Mouse (Mus musculus) C2C12 (cell line): Measurements from ENCODE around the gene Fars2. TPM values are rescaled to one million over a fixed set of nuclear protein-coding genes. Genes with fewer than 3 reads are reported as not detected.

ENCODE experiments used
- H3K27me3 ChIP-seq: one replicate; pipeline ENCODE4 v1.6.1; 2011; ENCODE audit not compliant: control insufficient read depth, insufficient read depth, insufficient read length
- H3K36me3 ChIP-seq: one replicate; pipeline ENCODE4 v1.6.1; 2011; ENCODE audit not compliant: control insufficient read depth, insufficient read depth
- H3K4me3 ChIP-seq: one replicate; pipeline ENCODE4 v1.5.1; 2011; ENCODE audit warnings: mild to moderate bottlenecking, control low read depth; ENCODE audit not compliant: poor library complexity, insufficient read depth, severe bottlenecking
- H3K79me2 ChIP-seq: one replicate; pipeline ENCODE4 v1.6.1; 2011; ENCODE audit not compliant: control insufficient read depth, insufficient read depth
- H3K79me3 ChIP-seq: one replicate; pipeline ENCODE4 v1.6.1; 2011; ENCODE audit warnings: low read depth, control low read depth
- H3ac ChIP-seq: one replicate; pipeline ENCODE3; 2011; ENCODE audit warnings: low read depth; ENCODE audit not compliant: control insufficient read depth, insufficient read length
- CEBPB ChIP-seq: IDR thresholded peaks from one replicate; pipeline ENCODE4 v1.6.1; 2011; ENCODE audit warnings: low read depth, mild to moderate bottlenecking, control low read depth, moderate library complexity
- CTCF ChIP-seq: IDR thresholded peaks from one replicate; pipeline ENCODE4 v1.5.1; 2011; ENCODE audit not compliant: control insufficient read depth, insufficient read depth, insufficient read length
- FOSL1 ChIP-seq: IDR thresholded peaks from one replicate; pipeline ENCODE4 v1.8.0; 2011; ENCODE audit warnings: mild to moderate bottlenecking, low read length; ENCODE audit not compliant: poor library complexity, insufficient read depth, severe bottlenecking
- MAX ChIP-seq: IDR thresholded peaks from one replicate; pipeline ENCODE4 v1.6.1; 2011; ENCODE audit warnings: mild to moderate bottlenecking, control low read depth
- MYOD1 ChIP-seq: IDR thresholded peaks from one replicate; pipeline ENCODE4 v1.6.1; 2011; ENCODE audit warnings: low read depth; ENCODE audit not compliant: control insufficient read depth, insufficient read length
- MYOG ChIP-seq: IDR thresholded peaks from one replicate; pipeline ENCODE4 v1.6.1; 2011; ENCODE audit not compliant: control insufficient read depth, insufficient read length; ENCODE audit errors: extremely low read depth
- USF1 ChIP-seq: IDR thresholded peaks from one replicate; pipeline ENCODE4 v1.6.1; 2011; ENCODE audit warnings: low read depth, mild to moderate bottlenecking, control low read depth, moderate library complexity
- polyA plus RNA-seq: library from polyadenylated mRNA; unstranded; fragments of >200 nt; fragmentation: generic; extraction: Trizol; gene quantifications from one replicate; pipeline ENCODE4 v1.2.1, GENCODE M21; 2012; ENCODE audit warnings: missing spikeins

Gene Fars2
- polyA plus RNA-seq, 1 experiment, result 25.9 TPM

DNA sequence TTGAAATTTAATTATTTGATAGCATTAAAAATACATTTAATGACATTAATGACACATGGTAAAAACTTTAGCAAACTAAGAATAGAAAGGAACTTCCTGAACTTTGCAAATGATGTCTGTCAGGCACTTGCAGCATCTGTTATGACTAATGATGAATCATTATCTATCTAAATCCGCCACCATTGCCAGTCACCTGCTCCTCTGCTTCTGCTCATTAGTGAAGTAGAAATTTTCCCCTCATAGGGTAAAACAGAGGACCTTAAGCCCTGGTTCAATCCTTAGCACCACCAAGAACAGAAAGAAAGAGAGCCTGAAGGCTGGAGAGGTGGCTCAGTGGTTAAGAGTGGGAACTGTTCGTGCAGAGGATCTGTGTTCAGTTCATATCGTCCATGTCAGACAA, 93.8 kb downstream of the Fars2 start:
- no peaks in the 10 kb centered on the region for H3K79me2 ChIP-seq
- H3ac ChIP-seq, result no peak overlapping the region
- no peaks in the 10 kb centered on the region for H3K36me3 ChIP-seq
- H3K79me3 ChIP-seq, result no peaks in the 10 kb centered on the region
- no peaks in the 10 kb centered on the region for H3K27me3 ChIP-seq
- TF ChIP-seq MAX, result no peak
- no peak for TF ChIP-seq USF1
- no peak for TF ChIP-seq FOSL1
- TF ChIP-seq MYOG, result no peak
- peak; percentile 76 for TF ChIP-seq MYOD1
- peak; percentile 8 for TF ChIP-seq CEBPB
- no peak for TF ChIP-seq CTCF
- H3K4me3 ChIP-seq, result no peak overlapping the region

DNA sequence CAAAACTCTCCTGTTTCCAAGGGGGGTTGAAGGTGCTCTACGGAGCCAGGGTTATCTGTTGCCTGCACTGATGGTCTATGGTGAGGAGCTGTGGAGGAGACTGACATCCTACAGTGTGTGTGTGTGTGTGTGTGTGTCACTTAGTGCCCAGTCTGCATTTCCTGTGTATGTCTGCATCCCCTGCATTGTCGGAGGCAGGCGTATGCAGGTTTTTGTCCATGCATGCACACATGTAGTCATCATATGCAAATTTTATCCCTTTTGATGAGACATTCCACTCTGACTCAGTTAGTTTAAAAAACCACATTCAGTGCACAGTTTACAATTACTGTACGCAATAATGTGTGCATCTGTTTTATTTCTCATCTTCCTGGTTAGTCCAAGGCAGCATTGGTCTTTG, 96.8 kb downstream of the Fars2 start:
- TF ChIP-seq MYOG (no peak), FOSL1 (no peak), USF1 (no peak), CEBPB (no peak), CTCF (no peak), MAX (no peak), MYOD1 (no peak)
- no peaks in the 10 kb centered on the region for H3K79me2 ChIP-seq
- H3K4me3 ChIP-seq, result no peak overlapping the region
- H3ac ChIP-seq, result no peak overlapping the region
- no peaks in the 10 kb centered on the region for H3K36me3 ChIP-seq
- no peaks in the 10 kb centered on the region for H3K27me3 ChIP-seq
- H3K79me3 ChIP-seq, result no peaks in the 10 kb centered on the region

DNA sequence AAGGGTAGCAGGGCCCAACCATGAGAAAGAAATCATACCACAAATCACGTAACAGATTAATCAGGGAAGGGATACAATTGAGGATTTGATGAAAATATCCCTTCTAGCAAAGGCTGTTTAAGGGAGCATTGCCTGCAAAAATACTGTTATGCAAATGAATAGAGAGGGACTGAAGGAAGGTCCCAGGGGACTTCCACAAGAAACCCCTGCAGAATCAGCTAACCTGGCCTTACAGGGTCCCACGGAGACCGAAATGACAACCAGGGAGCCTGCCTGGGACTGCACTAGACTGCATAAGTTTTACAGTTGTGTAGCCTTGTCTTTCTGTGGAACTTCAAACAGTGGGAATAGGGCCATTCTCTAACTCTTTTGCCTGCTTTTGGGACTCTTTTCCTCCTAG, 98.8 kb downstream of the Fars2 start:
- H3K79me3 ChIP-seq, result no peaks in the 10 kb centered on the region
- H3K4me3 ChIP-seq, result no peak overlapping the region
- no peak overlapping the region for H3ac ChIP-seq
- no peaks in the 10 kb centered on the region for H3K79me2 ChIP-seq
- no peaks in the 10 kb centered on the region for H3K27me3 ChIP-seq
- H3K36me3 ChIP-seq, result no peaks in the 10 kb centered on the region
- TF ChIP-seq FOSL1, result no peak
- no peak for TF ChIP-seq MAX
- TF ChIP-seq MYOG, result no peak
- TF ChIP-seq CEBPB, result no peak
- no peak for TF ChIP-seq USF1
- TF ChIP-seq MYOD1, result no peak

- no peaks in the 10 kb centered on the region for H3K79me2 ChIP-seq
- H3K27me3 ChIP-seq, result no peaks in the 10 kb centered on the region
- H3K79me3 ChIP-seq, result no peaks in the 10 kb centered on the region
- TF ChIP-seq FOSL1 (no peak), CTCF (no peak), MAX (no peak), MYOG (no peak), USF1 (no peak), CEBPB (no peak), MYOD1 (no peak)
- H3K36me3 ChIP-seq, result no peaks in the 10 kb centered on the region
- no peak overlapping the region for H3K4me3 ChIP-seq
- H3ac ChIP-seq, result no peak overlapping the region
Observed at GRCm38 (mm10) chr13:36218347-36218746, 101.1 kb downstream of the Fars2 start.

DNA sequence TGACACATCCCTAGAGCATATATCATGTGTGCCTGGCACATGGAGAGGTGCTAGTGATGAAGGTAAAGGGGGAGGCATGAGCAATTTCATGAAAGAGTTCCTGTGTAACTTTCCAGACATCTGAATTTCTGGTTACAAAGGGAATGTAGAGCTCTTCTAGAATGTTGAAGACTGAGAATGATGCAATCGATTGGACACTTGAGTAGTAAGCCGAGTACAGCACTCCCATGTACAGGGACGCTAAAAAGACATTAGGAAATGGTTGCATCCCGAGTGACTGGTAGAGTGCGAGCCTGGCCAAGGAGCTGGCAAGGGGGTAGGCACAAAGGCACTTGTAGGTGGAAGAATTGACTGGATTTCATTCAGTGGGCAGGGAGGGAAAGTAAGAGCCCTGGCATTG, 102.3 kb downstream of the Fars2 start:
- no peak overlapping the region for H3ac ChIP-seq
- TF ChIP-seq MYOG (no peak), FOSL1 (no peak), MYOD1 (no peak), MAX (no peak), CEBPB (no peak), CTCF (no peak), USF1 (no peak)

DNA sequence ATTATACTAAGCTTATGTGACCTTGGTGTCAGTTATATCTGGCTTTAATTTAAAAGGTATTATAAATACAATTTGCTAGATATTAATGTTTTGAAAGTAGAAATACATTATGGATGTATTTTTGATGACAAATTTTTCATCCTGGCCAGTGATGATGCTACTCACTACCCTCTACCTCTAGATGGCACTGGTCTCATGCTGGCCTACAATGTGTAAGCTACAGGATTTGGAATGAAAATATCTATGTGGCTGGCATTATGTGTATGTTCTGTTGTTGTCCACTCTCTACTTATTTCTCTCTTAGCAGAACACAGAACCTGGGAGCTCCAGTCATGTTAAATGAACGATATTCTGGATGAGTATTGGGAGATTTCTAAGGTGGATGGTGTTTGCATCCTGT, 104.7 kb downstream of the Fars2 start:
- Histone ChIP-seq H3K4me3 (no peak overlapping the region), H3K27me3 (no peaks in the 10 kb centered on the region), H3K79me2 (no peaks in the 10 kb centered on the region), H3K36me3 (no peaks in the 10 kb centered on the region), H3K79me3 (no peaks in the 10 kb centered on the region), H3ac (no peak overlapping the region)
- TF ChIP-seq CTCF, result no peak
- TF ChIP-seq MYOG, result no peak
- TF ChIP-seq USF1, result no peak
- no peak for TF ChIP-seq FOSL1
- no peak for TF ChIP-seq MYOD1
- TF ChIP-seq MAX, result no peak
- TF ChIP-seq CEBPB, result no peak

More for the DNA sequence above, 102.3 kb downstream of the Fars2 start:
- no peaks in the 10 kb centered on the region for H3K79me3 ChIP-seq
- no peaks in the 10 kb centered on the region for H3K79me2 ChIP-seq
- no peaks in the 10 kb centered on the region for H3K36me3 ChIP-seq
- H3K4me3 ChIP-seq, result no peak overlapping the region
- H3K27me3 ChIP-seq, result no peaks in the 10 kb centered on the region
